Mouse (Mus musculus) megakaryocyte, embryonic 14.5 days (primary cell): ENCODE measurements at regions not wholly inside any gene's neighbourhood (a gene's known extent, or its start where the extent isn't known, plus 50 kb on each side); places are given as distances from the start of the nearest gene placed in this dataset.

ENCODE experiments used
- FLI1 ChIP-seq: IDR thresholded peaks from 2 replicates; pipeline ENCODE4 v1.6.1; 2012; ENCODE audit warnings: low read length, inconsistent platforms, mixed read lengths
- GATA1 ChIP-seq: IDR thresholded peaks from 3 replicates; pipeline ENCODE4 v1.6.1; 2012; ENCODE audit warnings: mixed read lengths, low read length, inconsistent platforms, borderline replicate concordance

DNA sequence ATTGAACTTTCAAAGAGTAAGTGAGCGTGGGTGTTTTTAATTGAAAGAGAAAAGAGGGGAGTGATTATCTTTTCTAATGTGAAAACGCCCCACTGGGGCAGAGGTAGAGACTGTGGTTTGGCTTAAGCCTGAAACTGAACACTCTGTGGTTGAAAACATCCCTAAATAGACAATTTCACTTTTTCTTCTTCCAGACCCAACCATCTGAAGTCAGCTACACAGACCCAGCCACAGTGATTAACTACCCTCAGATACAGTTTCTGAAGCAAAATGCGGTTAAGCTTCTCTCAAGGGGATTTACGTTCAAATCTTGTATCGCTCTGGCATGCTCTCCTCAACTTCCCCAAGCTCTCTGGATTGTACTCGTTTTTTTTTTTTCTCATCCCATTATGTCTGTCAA lies 94.8 kb downstream of the Irx1 start:
- TF ChIP-seq GATA1, result no peak
- no peak for TF ChIP-seq FLI1
